Mouse (Mus musculus) brain, embryonic 14.5 days (tissue): ENCODE data around the gene Dmgdh.

Experiments used
- CTCF ChIP-seq: fragments of 200-500 bp; IDR thresholded peaks from 2 replicates; pipeline ENCODE4 v1.5.1; 2012; ENCODE audit warnings: inconsistent platforms, mild to moderate bottlenecking, moderate library complexity, borderline replicate concordance; ENCODE audit not compliant: insufficient read depth, insufficient read length; ENCODE audit errors: extremely low read depth
- POLR2A ChIP-seq: fragments of 200-500 bp; IDR thresholded peaks from 2 replicates; pipeline ENCODE4 v1.6.1; 2012; ENCODE audit warnings: mild to moderate bottlenecking, inconsistent platforms, borderline replicate concordance; ENCODE audit not compliant: poor library complexity, insufficient read depth, insufficient read length, severe bottlenecking; ENCODE audit errors: extremely low read depth

DNA sequence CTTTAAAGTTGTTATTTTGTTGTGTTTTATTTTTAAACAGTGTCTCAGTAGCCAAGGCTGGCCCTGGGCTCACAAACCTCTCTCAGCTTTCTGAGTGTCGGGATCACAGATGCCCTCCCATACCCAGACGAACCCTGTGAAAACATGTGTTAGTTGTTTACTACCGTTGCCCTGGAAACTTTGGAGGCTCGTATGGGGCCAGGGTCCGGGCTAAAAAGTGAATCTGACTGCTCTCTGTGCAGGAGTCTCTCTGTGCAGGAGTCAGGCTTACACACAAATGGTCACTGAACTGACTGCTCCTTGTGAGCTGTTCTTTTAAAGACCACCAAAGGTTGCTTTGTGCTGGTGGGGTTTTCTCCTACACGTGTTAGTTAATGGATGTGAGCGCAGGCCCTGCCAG, 42.9 kb downstream of the Dmgdh start:
- TF ChIP-seq POLR2A = no peak
- TF ChIP-seq CTCF = no peak
